Mouse (Mus musculus) lung, postnatal 0 days (tissue): ENCODE results near the gene Olfr324.

Source experiments
- CTCF ChIP-seq: IDR thresholded peaks from 2 replicates; pipeline ENCODE4 v1.5.1; 2016; ENCODE audit warnings: antibody characterized with exemption, mild to moderate bottlenecking
- EP300 ChIP-seq: IDR thresholded peaks from 2 replicates; pipeline ENCODE4 v1.6.1; 2016; ENCODE audit warnings: antibody characterized with exemption, mild to moderate bottlenecking, control low read depth

- peak; percentile 85 for TF ChIP-seq CTCF
- TF ChIP-seq EP300, result no peak
Observed at GRCm38 (mm10) chr11:58636376-58636977, 41.6 kb downstream of the Olfr324 start.
